Mouse (Mus musculus) inflammation-experienced regulatory T-cells, adult 6 months (primary cell): ENCODE measurements around the gene Zfp988. TPM values are rescaled to one million over a fixed set of nuclear protein-coding genes. Genes with fewer than 3 reads are reported as not detected.
"Not testable (repeated sequence)": the region's sequence is repeated elsewhere in the genome, so short reads cannot be mapped to it uniquely, and the experiment has no call there.

Experiments
- ATAC-seq: one replicate; pipeline ENCODE4 v1.8.0; 2017
- polyA plus RNA-seq, 3 experiments: library from polyadenylated mRNA; unstranded; fragments of 100-300 nt; shearing (Covaris generic); gene quantifications; one replicate each; pipeline ENCODE4 v1.2.1; 2017

Gene Zfp988
- polyA plus RNA-seq, 3 experiments from 2014 or later, result 0.54 to 1.0 (median 0.65) TPM

GRCm38 (mm10) chr4:147343042-147343908 is 37.8 kb downstream of the Zfp988 start:
- ATAC-seq, result peak; percentile 41

GRCm38 (mm10) chr4:147345061-147345554 is 39.6 kb downstream of the Zfp988 start:
- not testable (repeated sequence) for ATAC-seq

- not testable (repeated sequence) for ATAC-seq
Observed at GRCm38 (mm10) chr4:147346361-147347035, 41.0 kb downstream of the Zfp988 start.

DNA sequence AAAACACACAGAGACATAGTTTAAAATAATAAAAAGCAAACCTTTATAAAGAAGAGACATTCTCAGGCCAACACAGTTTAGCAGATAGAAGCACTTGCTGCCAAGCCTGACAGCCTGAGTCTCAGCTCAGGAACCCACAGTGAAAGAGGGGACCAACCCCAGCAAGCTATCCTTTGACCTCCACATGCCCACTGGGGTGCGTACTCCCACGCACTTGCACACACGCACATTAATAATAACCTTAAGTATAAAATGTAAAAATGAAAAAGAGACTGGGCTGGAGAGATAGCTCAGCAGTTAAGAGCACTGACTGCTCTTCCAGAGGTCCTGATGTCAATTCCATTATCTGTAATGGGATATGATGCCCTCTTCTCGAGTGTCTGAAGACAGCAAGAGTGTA is 41.8 kb downstream of the Zfp988 start:
- not testable (repeated sequence) for ATAC-seq

DNA sequence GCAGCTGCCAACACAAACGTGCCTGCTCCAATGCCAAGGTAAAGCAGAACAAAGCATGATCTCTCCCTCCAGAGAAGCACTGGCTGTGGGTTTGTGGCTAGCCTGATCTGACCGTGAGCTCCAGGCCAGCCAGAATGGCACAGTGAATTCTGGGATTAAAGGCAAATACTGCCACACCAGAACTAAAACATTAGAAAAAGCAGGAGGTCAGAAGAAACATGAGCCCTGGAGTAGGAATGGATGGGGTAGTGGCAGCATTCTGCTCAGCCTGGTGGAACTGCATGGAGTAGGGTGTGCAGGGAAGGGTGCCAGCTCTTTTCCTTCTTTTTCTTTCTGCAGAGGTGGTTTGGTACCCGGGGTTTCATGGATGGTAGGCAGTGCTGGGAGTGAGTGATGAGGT is 42.4 kb downstream of the Zfp988 start:
- ATAC-seq, result not testable (repeated sequence)

- ATAC-seq, result not testable (repeated sequence)
Observed at GRCm38 (mm10) chr4:147348401-147348800, 42.9 kb downstream of the Zfp988 start.

- not testable (repeated sequence) for ATAC-seq
Observed at GRCm38 (mm10) chr4:147348906-147349686, 43.6 kb downstream of the Zfp988 start.

- not testable (repeated sequence) for ATAC-seq
Observed at GRCm38 (mm10) chr4:147349687-147350415, 44.4 kb downstream of the Zfp988 start.

DNA sequence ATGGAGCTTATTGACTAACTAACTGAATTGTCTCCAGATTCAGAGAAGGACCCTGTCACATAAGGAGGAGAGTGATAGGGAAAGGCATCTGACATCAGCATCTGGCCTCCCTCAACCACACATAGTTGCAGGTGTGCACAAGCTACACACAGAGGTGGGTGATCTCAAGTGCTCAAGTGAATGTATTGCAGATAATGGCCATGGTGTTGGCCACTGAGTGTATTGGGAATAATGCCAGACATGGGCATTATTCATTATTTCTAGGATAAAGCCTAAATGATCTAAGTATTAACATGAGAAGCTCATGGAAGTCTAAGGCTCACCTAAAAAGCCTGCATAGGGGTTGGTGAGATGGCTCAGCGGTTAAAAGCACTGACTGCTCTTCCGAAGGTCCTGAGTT is 45.1 kb downstream of the Zfp988 start:
- ATAC-seq, result not testable (repeated sequence)

- ATAC-seq, result not testable (repeated sequence)
Observed at GRCm38 (mm10) chr4:147351376-147351980, 46.0 kb downstream of the Zfp988 start.

DNA sequence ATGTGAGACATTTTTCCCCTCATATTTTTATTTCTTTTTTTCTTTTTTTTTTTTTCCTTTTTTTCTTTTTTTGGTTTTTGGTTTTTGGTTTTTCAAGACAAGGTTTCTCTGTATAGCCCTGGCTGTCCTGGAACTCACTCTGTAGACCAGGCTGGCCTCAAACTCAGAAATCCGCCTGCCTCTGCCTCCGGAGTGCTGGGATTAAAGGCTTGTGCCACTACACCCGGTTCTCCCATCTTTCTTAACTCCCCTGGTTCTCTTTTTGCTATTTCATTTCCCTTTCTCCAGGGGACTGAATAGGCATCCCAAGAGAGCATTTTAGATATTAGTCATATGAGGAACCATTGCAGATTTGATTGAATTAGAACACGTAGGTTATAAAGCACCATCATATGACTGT is 48.2 kb downstream of the Zfp988 start:
- not testable (repeated sequence) for ATAC-seq

DNA sequence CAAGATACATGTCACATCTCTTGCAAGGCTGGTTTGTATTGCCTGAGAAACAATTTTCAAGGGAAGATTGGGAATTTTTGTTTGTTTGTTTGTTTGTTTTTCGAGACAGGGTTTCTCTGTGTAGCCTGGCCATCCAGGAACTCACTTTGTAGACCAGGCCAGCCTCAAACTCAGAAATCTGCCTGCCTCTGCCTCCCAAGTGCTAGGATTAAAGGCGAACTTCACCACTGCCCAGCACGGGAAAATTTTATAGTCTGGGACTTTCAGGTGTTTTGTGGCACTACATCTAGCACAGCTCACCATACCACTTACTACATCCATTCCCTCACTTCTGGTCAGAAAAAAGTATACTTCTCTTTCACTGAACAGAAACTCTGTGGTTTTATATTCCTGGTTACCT is 50.6 kb downstream of the Zfp988 start:
- ATAC-seq, result peak; percentile 21

DNA sequence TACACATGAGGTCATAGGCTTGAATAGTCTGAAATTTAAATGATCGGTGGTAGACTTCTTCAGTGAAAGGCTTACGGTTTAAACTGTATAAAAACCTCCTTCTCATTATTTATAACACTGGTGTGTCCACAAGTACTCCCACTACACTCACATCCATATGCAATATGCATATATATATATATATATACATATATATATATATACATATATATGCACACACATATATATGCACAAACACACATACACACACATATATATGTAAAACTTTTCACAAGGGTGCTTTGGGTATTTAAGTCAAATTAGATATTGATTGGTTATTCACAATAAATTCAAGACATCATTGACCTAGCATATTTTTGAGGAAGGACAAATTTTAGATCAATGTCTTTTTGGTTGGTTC is 51.7 kb downstream of the Zfp988 start:
- ATAC-seq, result not testable (repeated sequence)

DNA sequence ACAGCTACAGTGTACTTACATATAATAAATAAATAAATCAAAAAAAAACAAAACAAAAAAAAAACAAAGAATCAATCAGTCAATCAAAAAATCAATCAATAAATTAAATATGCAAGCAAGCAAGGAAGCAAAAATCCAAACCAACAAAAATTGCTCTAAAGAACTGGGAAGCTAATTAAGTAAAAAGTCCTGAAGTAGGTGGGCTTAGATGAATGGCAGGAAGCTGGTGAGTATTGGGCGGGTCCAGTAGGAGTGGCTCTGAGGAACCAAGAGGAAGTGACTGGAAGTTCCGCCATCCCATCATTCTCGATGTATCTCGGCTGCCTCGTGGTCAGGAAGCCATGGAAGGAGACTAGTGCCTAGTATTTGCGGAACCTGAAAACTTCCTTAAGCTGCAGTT is 55.5 kb downstream of the Zfp988 start, which contains the start of gene Zfp978:
Gene Zfp978 (plus strand): TSS at position 301 of the 400 bp plus-strand sequence.
- ATAC-seq, result not testable (repeated sequence)

- ATAC-seq, result not testable (repeated sequence)
Observed at GRCm38 (mm10) chr4:147361872-147362271, 56.4 kb downstream of the Zfp988 start.

GRCm38 (mm10) chr4:147369564-147369963 is 64.1 kb downstream of the Zfp988 start:
- not testable (repeated sequence) for ATAC-seq

GRCm38 (mm10) chr4:147383199-147383598 is 77.7 kb downstream of the Zfp988 start:
- not testable (repeated sequence) for ATAC-seq
